Mouse (Mus musculus): ENCODE data around the gene Serpina3f. TPM values are rescaled to one million over a fixed set of nuclear protein-coding genes. Genes with fewer than 3 reads are reported as not detected.

The Serpina3f gene
- total and polyA plus RNA-seq, 2 experiments from 2014 or later = 0.09 TPM; not detected in 1

DNA sequence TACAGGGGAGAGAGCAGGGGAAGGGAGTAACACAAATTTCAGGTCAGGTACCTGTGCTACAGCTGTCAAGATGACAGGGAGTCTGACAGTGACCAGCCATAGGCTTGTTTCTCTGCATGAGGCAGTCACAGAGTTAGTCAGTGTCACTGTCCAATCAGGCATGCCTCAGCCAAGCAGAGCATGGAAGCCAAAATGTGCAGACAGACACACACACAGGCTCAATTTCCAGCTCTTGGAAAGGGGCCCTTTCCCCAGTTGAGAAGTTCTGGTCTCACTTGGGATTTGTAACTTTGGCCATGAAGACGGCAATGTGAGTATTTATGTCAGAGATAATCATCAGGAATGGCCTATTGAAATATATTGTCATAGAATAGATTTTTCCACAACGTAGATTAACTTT is 25.1 kb upstream of the Serpina3f start:
- 73% methylated on average over 2 of the region's 2 CpGs for WGBS
- Histone ChIP-seq H3K27me3 (ENCODE audit: insufficient read depth, low read length) (no peaks in the 10 kb centered on the region), H3K4me2 (ENCODE audit: low read depth, low read length) (no peak overlapping the region), H3K9ac (replicated peaks; ENCODE audit: low read length) (no peak overlapping the region), H3K4me1 (ENCODE audit: insufficient read depth, low read length) (no peaks in the 10 kb centered on the region), H3K27ac (no peak overlapping the region), H3K4me3 (ENCODE audit: low read length) (no peak overlapping the region), H3K36me3 (ENCODE audit: insufficient read depth, low read length) (no peaks in the 10 kb centered on the region), H3K9me3 (ENCODE audit: low read length) (no peaks in the 10 kb centered on the region)
- DNase-seq (ENCODE audit: low spot score) (no peak), ATAC-seq (no peak)
- no peak for TF ChIP-seq CTCF (IDR thresholded peaks at IDR 0.05; ENCODE audit: low read depth)

DNA sequence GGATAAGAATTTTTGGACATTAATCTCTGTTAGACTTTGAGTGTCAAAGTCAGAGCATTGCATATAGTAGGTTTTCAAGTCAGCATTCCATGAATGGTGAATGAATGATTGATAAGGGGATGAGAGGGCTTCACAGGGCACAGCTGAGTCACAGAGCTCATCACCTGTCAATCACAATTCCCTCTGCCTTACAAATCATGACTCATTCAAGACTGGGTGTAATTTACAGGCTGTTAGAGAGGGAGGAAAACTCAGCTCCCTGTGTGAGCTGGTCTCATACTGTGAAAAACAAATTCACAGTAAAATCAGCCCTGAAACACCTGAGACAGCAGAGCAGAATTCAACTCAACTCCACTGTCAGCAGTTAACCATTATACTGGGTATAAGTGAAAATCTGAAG is 23.5 kb upstream of the Serpina3f start:
- ATAC-seq (no peak), DNase-seq (ENCODE audit: low spot score) (no peak)
- H3K9me3 ChIP-seq (ENCODE audit: low read length) = no peaks in the 10 kb centered on the region
- H3K27ac ChIP-seq = no peak overlapping the region
- H3K27me3 ChIP-seq (ENCODE audit: insufficient read depth, low read length) = no peaks in the 10 kb centered on the region
- no peak overlapping the region for H3K4me3 ChIP-seq (ENCODE audit: low read length)
- no peaks in the 10 kb centered on the region for H3K36me3 ChIP-seq (ENCODE audit: insufficient read depth, low read length)
- no peak overlapping the region for H3K9ac ChIP-seq (replicated peaks; ENCODE audit: low read length)
- no peak overlapping the region for H3K4me2 ChIP-seq (ENCODE audit: low read depth, low read length)
- no peak for TF ChIP-seq CTCF (IDR thresholded peaks at IDR 0.05; ENCODE audit: low read depth)
- no peaks in the 10 kb centered on the region for H3K4me1 ChIP-seq (ENCODE audit: insufficient read depth, low read length)

DNA sequence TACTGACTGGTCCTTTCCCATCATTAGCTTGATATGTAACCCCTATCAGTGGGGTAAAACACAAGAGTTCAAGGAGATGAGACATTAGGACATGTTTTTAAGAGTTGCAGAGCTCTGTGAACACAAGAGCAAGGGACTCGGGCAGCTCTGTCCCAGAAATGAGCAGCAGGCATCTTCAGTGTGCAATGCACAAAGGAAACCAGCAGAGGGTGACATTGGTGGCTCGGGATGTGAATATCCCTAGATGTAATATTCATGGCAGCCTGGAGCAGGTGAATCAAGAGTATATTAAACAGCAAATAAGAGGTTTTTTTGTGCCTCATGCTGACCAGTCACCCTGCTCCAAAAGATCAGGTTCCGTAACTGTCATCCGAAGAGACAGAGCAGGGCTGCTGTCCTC is 5.2 kb upstream of the Serpina3f start:
- DNase-seq (ENCODE audit: low spot score) (peak; percentile 20), ATAC-seq (no peak)
- Histone ChIP-seq H3K4me3 (ENCODE audit: low read length) (no peak overlapping the region), H3K4me1 (ENCODE audit: insufficient read depth, low read length) (no peaks in the 10 kb centered on the region), H3K27ac (no peak overlapping the region), H3K27me3 (ENCODE audit: insufficient read depth, low read length) (no peaks in the 10 kb centered on the region), H3K9me3 (ENCODE audit: low read length) (no peaks in the 10 kb centered on the region), H3K36me3 (ENCODE audit: insufficient read depth, low read length) (no peaks in the 10 kb centered on the region), H3K4me2 (ENCODE audit: low read depth, low read length) (no peak overlapping the region), H3K9ac (replicated peaks; ENCODE audit: low read length) (no peak overlapping the region)
- TF ChIP-seq CTCF (IDR thresholded peaks at IDR 0.05; ENCODE audit: low read depth) = peak; percentile 56
- WGBS = 81% methylated on average over 4 of the region's 4 CpGs

DNA sequence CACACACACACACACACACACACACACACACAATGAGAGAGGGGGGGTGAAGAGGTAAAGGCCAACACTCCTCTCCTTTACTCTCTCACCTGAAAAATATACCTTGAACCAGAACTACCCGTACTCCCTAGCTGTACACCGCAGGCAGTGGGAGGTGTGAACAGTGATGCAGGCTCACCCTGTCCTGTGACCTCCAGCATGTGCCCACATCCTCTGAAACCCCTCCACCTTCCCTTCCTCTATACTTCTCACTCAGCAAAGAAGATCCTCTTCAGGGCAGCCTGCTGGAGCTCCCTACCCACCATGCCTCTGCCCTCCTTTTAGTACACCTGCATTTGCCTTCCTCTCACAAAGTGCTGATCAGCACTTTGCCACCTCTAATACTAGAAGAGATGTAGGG is 4.5 kb upstream of the Serpina3f start:
- ATAC-seq = no peak
- Histone ChIP-seq H3K4me1 (ENCODE audit: insufficient read depth, low read length) (no peaks in the 10 kb centered on the region), H3K4me2 (ENCODE audit: low read depth, low read length) (no peak overlapping the region), H3K27ac (no peak overlapping the region), H3K9ac (replicated peaks; ENCODE audit: low read length) (no peak overlapping the region), H3K4me3 (ENCODE audit: low read length) (no peak overlapping the region), H3K9me3 (ENCODE audit: low read length) (no peaks in the 10 kb centered on the region), H3K36me3 (ENCODE audit: insufficient read depth, low read length) (no peaks in the 10 kb centered on the region), H3K27me3 (ENCODE audit: insufficient read depth, low read length) (no peaks in the 10 kb centered on the region)
- 98% methylated on average over 2 of the region's 2 CpGs for WGBS
- no peak for DNase-seq (ENCODE audit: low spot score)
- no peak for TF ChIP-seq CTCF (IDR thresholded peaks at IDR 0.05; ENCODE audit: low read depth)

DNA sequence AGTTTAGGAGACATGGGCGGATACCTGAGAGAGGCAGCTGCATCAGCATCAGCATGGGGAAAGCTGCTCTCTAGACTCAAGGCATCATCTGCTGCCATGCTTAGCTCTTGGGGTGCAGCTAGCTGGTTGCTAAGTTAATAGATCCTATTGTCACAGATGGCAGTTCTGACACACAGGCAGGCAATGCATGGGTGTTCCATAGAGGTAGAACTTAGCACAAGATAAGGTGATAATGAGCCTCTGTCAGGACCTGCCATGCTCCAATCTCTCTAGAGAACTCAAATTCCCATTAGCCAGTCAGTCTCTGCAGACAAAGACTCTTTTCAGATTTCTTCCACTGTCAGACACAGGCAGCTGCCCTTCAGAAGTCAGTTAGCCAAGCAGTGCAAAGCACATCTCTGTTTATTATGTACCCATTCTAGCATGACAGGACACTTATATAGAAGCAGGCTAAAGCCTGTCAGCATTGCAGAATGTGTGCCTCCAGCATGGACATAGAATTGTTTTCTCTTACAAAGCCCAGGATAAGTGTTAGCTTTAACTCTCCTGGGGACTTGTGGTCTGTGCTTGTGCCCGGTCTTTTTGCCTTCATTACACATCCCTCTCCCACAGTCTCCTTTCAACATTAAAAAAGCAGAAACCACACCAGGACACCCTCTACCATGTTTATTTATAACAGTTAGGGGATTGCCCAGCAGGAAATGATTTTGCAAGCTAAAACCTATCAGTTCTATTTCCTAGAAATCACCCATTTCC is 477 bp upstream of the Serpina3f start:
- DNase-seq (ENCODE audit: low spot score) (no peak), ATAC-seq (no peak)
- Histone ChIP-seq H3K9me3 (ENCODE audit: low read length) (no peaks in the 10 kb centered on the region), H3K27ac (no peak overlapping the region), H3K9ac (replicated peaks; ENCODE audit: low read length) (no peak overlapping the region), H3K36me3 (ENCODE audit: insufficient read depth, low read length) (no peaks in the 10 kb centered on the region), H3K4me3 (ENCODE audit: low read length) (no peak overlapping the region), H3K4me1 (ENCODE audit: insufficient read depth, low read length) (no peaks in the 10 kb centered on the region), H3K27me3 (ENCODE audit: insufficient read depth, low read length) (no peaks in the 10 kb centered on the region), H3K4me2 (ENCODE audit: low read depth, low read length) (no peak overlapping the region)
- TF ChIP-seq CTCF (IDR thresholded peaks at IDR 0.05; ENCODE audit: low read depth) = no peak
- WGBS = 44% methylated on average over 2 of the region's 2 CpGs

DNA sequence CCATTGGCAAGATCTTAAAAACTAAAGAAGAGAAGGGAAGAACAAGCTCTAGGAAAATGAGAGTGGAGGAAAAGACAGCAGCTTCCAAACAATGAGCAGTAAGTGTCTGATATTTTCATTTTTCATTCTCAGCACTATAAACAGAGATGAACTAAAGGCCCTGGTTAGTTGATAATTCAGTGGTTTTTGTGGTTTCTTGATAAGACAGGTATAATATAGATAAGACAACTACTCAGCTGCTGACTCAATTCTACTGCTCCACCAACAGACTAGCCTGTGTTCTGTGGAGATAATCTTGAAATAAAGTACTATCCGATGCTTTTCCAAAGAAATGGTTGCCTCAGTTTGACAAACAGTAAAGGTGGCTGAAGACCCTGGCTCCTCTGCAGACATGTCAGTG is 905 bp downstream of the Serpina3f start:
- WGBS = 83% methylated on average over 1 of the region's 1 CpGs

DNA sequence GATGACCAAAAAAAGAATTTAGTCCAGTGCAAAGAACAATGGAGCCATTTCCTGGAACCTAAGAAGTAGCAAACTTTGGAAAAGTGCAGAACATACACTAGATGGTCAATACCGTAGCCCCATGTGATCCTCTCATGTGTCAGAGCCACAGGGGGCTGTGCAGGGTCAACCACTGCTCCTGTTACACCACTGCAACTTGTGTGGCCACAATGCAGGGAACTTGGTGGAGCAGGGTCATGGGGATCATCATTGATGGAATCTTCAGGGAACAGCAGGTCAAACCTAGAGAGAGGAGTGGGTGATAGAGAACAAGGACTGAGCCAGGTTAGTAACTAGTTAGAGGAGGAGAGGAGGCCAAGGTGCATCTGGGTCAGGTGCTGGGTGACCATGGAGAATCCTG is 7.3 kb downstream of the Serpina3f start:
- Histone ChIP-seq H3K27me3 (ENCODE audit: insufficient read depth, low read length) (no peaks in the 10 kb centered on the region), H3K4me3 (ENCODE audit: low read length) (no peak overlapping the region), H3K4me2 (ENCODE audit: low read depth, low read length) (no peak overlapping the region), H3K9me3 (ENCODE audit: low read length) (no peaks in the 10 kb centered on the region), H3K27ac (no peak overlapping the region), H3K36me3 (ENCODE audit: insufficient read depth, low read length) (no peaks in the 10 kb centered on the region), H3K4me1 (ENCODE audit: insufficient read depth, low read length) (no peaks in the 10 kb centered on the region), H3K9ac (replicated peaks; ENCODE audit: low read length) (no peak overlapping the region)
- DNase-seq (ENCODE audit: low spot score) (no peak), ATAC-seq (no peak)
- TF ChIP-seq CTCF (IDR thresholded peaks at IDR 0.05; ENCODE audit: low read depth) = no peak
- WGBS = 83% methylated on average over 1 of the region's 1 CpGs

More for the DNA sequence above, 905 bp downstream of the Serpina3f start:
- ATAC-seq (no peak), DNase-seq (ENCODE audit: low spot score) (no peak)
- Histone ChIP-seq H3K36me3 (ENCODE audit: insufficient read depth, low read length) (no peaks in the 10 kb centered on the region), H3K4me1 (ENCODE audit: insufficient read depth, low read length) (no peaks in the 10 kb centered on the region), H3K4me3 (ENCODE audit: low read length) (no peak overlapping the region), H3K27ac (no peak overlapping the region), H3K9ac (replicated peaks; ENCODE audit: low read length) (no peak overlapping the region), H3K27me3 (ENCODE audit: insufficient read depth, low read length) (no peaks in the 10 kb centered on the region), H3K9me3 (ENCODE audit: low read length) (no peaks in the 10 kb centered on the region), H3K4me2 (ENCODE audit: low read depth, low read length) (no peak overlapping the region)
- no peak for TF ChIP-seq CTCF (IDR thresholded peaks at IDR 0.05; ENCODE audit: low read depth)

Data from hindbrain, postnatal 0 days (tissue).